Mouse (Mus musculus): ENCODE data around the gene Dok7. TPM values are rescaled to one million over a fixed set of nuclear protein-coding genes. Genes with fewer than 3 reads are reported as not detected.
A peak's percentile ranks its signal among the peaks of the same experiment; 100 is the strongest.

Dok7 gene
- total and polyA plus RNA-seq, 2 experiments from 2014 or later: 11.6 to 26.9 TPM

DNA sequence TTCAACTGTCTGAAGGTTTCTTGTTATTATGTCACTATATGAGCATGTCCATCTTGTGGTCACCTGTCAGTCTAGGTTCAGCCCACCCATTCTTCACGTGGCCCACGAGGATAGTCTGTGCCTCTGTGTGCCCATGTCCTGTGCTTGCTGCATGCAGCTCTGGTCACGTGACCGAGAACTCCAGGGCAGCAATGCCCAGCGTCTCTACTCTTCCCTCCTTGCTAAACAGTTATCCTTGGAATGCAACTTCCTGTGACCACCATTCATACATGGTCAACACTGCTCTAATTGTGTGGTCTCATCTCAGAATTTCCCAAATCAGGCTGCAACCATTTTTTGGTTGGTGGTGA, 33.0 kb downstream of the Dok7 start:
- no peak overlapping the region for H3K27ac ChIP-seq
- H3K4me1 ChIP-seq (ENCODE audit: insufficient read depth, low read length): no peaks in the 10 kb centered on the region
- DNase-seq (ENCODE audit: low spot score): no peak
- no peak overlapping the region for H3K9ac ChIP-seq (replicated peaks; ENCODE audit: low read length)
- no peak overlapping the region for H3K4me2 ChIP-seq (ENCODE audit: low read depth, low read length)
- no peaks in the 10 kb centered on the region for H3K27me3 ChIP-seq (ENCODE audit: insufficient read depth, low read length)
- H3K9me3 ChIP-seq (ENCODE audit: low read length): no peaks in the 10 kb centered on the region
- no peak overlapping the region for H3K4me3 ChIP-seq (ENCODE audit: low read length)
- H3K36me3 ChIP-seq (ENCODE audit: insufficient read depth, low read length): peaks cover 31% of the 10 kb centered on the region
- no peak for ATAC-seq
- WGBS: 87% methylated on average over 5 of the region's 5 CpGs
- TF ChIP-seq CTCF (IDR thresholded peaks at IDR 0.05; ENCODE audit: low read depth): no peak

DNA sequence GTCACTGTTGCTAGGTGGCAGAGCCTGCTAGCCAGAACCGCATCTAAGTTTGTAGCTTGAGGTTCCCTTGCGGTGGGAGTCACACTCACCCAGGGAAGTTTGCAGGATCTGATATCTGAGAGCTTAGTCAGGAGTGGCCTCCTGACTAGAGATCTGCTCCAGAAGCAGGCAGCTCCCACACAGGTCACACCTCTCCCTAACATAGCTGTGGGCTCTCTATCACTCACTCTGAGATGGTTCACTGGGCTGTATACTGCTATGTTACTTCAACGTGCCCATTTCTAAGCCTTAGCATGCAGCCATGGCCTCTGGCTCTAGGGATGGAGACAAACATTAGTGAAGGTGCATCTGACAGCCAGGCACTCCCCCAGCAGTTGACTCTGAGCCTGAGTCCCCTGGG, 35.1 kb downstream of the Dok7 start:
- Histone ChIP-seq H3K4me1 (ENCODE audit: insufficient read depth, low read length) (no peaks in the 10 kb centered on the region), H3K27ac (no peak overlapping the region), H3K4me3 (ENCODE audit: low read length) (no peak overlapping the region), H3K4me2 (ENCODE audit: low read depth, low read length) (no peak overlapping the region), H3K9me3 (ENCODE audit: low read length) (no peaks in the 10 kb centered on the region), H3K27me3 (ENCODE audit: insufficient read depth, low read length) (no peaks in the 10 kb centered on the region), H3K36me3 (ENCODE audit: insufficient read depth, low read length) (peaks cover 50% of the 10 kb centered on the region), H3K9ac (replicated peaks; ENCODE audit: low read length) (no peak overlapping the region)
- no peak for ATAC-seq
- TF ChIP-seq CTCF (IDR thresholded peaks at IDR 0.05; ENCODE audit: low read depth): no peak
- WGBS: 92% methylated on average over 3 of the region's 3 CpGs
- no peak for DNase-seq (ENCODE audit: low spot score)

DNA sequence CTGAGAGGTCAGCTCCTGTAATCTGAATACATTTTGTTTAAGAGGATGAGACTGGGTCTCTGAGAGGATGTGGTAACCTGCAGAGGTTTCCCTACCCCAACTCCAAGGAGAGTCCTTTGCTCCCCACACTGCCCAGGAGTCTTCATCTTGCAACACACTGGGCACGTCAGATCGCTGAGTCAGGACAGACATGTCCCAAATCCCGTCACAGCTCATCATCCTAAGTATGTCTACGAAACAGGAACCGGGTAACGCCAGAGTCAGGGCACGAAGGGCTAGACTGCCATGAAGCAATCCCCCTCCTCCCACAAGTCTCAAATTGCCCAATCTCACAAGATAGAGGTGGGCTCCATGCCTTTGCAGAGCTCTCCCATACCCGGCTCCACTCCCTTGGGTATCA, 46.5 kb downstream of the Dok7 start:
- 82% methylated on average over 8 of the region's 8 CpGs for WGBS
- peak overlapping the region; percentile 79 for H3K4me2 ChIP-seq (ENCODE audit: low read depth, low read length)
- TF ChIP-seq CTCF (IDR thresholded peaks at IDR 0.05; ENCODE audit: low read depth): no peak

DNA sequence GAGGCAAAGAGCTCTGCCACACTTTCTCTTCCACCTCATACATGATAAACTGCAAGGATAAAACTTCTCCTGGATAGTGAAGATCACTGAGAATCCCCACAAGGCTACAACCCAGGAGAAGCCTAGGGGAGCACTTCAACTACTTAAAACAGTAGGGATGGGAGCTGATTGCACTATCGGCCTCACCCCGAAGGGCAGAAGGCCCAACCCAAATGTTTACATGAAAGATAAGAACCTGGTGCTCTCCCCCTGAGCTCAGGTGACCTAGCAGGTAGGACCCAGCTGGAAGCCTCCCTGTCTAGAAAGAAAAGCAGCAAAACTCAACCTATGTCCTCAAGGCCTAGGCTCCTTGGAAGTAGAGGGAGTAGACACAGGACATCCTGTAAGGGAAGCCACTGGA, 47.0 kb downstream of the Dok7 start:
- ATAC-seq: no peak

More for the DNA sequence above, 46.5 kb downstream of the Dok7 start:
- Histone ChIP-seq H3K27ac (no peak overlapping the region), H3K4me1 (ENCODE audit: insufficient read depth, low read length) (peaks cover 19% of the 10 kb centered on the region), H3K4me3 (ENCODE audit: low read length) (no peak overlapping the region), H3K36me3 (ENCODE audit: insufficient read depth, low read length) (peaks cover 40% of the 10 kb centered on the region), H3K27me3 (ENCODE audit: insufficient read depth, low read length) (no peaks in the 10 kb centered on the region), H3K9me3 (ENCODE audit: low read length) (no peaks in the 10 kb centered on the region), H3K9ac (replicated peaks; ENCODE audit: low read length) (no peak overlapping the region)
- no peak for ATAC-seq
- no peak for DNase-seq (ENCODE audit: low spot score)

DNA sequence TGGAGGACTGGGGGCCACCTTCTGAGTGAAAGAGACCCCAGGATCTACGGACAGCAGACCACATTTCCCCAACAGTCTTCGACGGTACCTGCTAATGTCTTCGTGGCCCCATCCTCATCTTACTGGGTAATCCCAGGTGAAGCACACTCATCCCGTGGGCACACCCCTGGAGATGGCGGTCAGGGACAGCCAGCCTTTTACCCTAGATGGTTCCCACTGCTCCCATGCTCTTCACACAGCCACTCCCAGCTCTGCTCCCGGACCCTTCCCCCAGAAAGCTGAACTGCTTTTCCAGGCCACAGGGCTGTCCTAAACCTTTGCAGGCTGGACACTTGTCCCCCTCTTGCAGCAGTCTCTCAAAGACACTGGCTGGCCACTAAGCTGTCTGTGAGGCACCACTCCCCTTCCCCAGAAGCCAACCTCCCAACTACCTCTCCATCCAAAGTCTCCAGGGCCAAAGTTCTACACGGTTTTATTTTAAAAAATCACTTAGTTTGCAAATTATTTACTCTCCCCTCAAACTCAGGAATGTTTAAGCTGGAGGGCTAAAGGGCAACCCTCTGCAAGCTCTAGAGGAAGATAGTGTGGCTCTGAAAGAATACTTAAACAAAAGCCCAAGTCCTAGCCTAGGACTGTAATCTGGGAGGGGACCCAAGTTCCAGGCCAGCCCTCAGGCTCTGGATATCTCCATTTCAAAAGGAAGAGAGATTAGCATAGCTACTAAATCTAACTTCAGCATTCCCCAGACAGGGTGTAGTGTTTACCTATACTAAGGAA, 47.8 kb downstream of the Dok7 start:
- no peaks in the 10 kb centered on the region for H3K27me3 ChIP-seq (ENCODE audit: insufficient read depth, low read length)
- peaks cover 19% of the 10 kb centered on the region for H3K4me1 ChIP-seq (ENCODE audit: insufficient read depth, low read length)
- DNase-seq (ENCODE audit: low spot score): no peak
- H3K9me3 ChIP-seq (ENCODE audit: low read length): no peaks in the 10 kb centered on the region
- peak overlapping the region; percentile 74 for H3K4me3 ChIP-seq (ENCODE audit: low read length)
- TF ChIP-seq CTCF (IDR thresholded peaks at IDR 0.05; ENCODE audit: low read depth): no peak
- H3K36me3 ChIP-seq (ENCODE audit: insufficient read depth, low read length): peaks cover 28% of the 10 kb centered on the region
- H3K4me2 ChIP-seq (ENCODE audit: low read depth, low read length): peak overlapping the region; percentile 79
- no peak overlapping the region for H3K27ac ChIP-seq
- no peak for ATAC-seq
- H3K9ac ChIP-seq (replicated peaks; ENCODE audit: low read length): peak overlapping the region; percentile 83
- WGBS: 64% methylated on average over 8 of the region's 8 CpGs

More for the DNA sequence above, 47.0 kb downstream of the Dok7 start:
- H3K9ac ChIP-seq (replicated peaks; ENCODE audit: low read length): no peak overlapping the region; the same call in 1 of the 2 replicates
- no peaks in the 10 kb centered on the region for H3K27me3 ChIP-seq (ENCODE audit: insufficient read depth, low read length)
- WGBS: 92% methylated on average over 2 of the region's 2 CpGs
- H3K36me3 ChIP-seq (ENCODE audit: insufficient read depth, low read length): peaks cover 36% of the 10 kb centered on the region
- H3K4me1 ChIP-seq (ENCODE audit: insufficient read depth, low read length): peaks cover 19% of the 10 kb centered on the region
- peak overlapping the region; percentile 74 for H3K4me3 ChIP-seq (ENCODE audit: low read length)
- H3K27ac ChIP-seq: no peak overlapping the region
- peak overlapping the region; percentile 79 for H3K4me2 ChIP-seq (ENCODE audit: low read depth, low read length)
- no peaks in the 10 kb centered on the region for H3K9me3 ChIP-seq (ENCODE audit: low read length)
- no peak for DNase-seq (ENCODE audit: low spot score)
- TF ChIP-seq CTCF (IDR thresholded peaks at IDR 0.05; ENCODE audit: low read depth): no peak

DNA sequence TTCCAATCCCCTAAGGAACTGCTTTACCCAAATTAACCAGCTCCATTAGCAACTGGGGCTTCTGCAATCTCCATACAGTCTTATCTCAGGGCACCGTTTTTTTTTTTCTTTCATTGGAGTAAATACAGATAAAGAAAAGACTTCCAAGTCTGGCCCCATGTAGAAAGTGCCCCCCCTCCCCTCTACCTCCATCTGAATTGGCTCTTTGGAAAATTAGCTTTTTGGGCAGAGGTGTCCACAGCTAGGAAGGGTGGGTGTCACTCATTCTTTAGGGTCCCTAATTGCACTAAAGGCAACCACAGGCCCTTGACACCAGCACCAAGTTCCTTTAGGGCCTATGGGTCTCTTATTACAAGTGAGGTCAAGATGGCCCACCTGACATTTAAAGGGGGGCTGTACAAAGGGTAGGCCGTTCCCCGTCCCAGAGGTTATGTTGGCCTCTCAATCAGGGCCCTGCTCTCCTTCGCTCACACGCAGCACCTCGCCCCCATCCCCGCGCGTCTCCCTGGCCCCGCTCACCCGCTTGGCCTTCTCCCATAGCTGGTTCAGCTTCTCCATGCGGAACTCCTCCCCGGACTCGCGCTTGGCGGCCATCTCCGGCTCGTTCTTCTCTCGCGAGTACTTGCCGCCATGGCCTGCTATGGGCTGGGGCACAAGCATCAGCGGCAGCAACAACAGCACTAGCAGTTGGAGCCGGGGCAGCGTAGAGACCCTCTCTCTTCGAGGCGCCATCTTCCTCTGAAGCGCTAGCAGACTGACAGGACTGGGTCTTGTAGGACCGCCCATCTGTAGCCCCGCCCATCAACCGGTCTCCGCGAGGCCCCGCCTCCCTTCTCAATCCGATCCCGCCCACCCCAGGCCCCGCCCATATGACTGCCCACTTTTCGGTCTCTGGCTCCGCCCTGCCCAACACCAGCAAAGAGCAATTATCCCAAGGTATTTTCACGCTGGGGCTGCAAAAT, 48.7 kb downstream of the Dok7 start, which contains the start of gene Lrpap1:
Gene Lrpap1 (minus strand): TSS at position 807 of the 962 bp plus-strand sequence.
- H3K4me3 ChIP-seq (ENCODE audit: low read length): peak within 1 kb of the TSS; percentile 74
- peak; percentile 98 for ATAC-seq
- no peaks in the 10 kb centered on the region for H3K9me3 ChIP-seq (ENCODE audit: low read length)
- WGBS: under 1% methylated on average over 38 of the region's 39 CpGs
- TF ChIP-seq CTCF (IDR thresholded peaks at IDR 0.05; ENCODE audit: low read depth): peak; percentile 1; the same call in 1 of the 2 replicates
- peak within 1 kb of the TSS; percentile 83 for H3K9ac ChIP-seq (replicated peaks; ENCODE audit: low read length)
- H3K4me2 ChIP-seq (ENCODE audit: low read depth, low read length): peak within 1 kb of the TSS; percentile 79
- peaks cover 23% of the 10 kb centered on the region for H3K36me3 ChIP-seq (ENCODE audit: insufficient read depth, low read length)
- H3K4me1 ChIP-seq (ENCODE audit: insufficient read depth, low read length): peaks cover 19% of the 10 kb centered on the region
- H3K27me3 ChIP-seq (ENCODE audit: insufficient read depth, low read length): no peaks in the 10 kb centered on the region
- DNase-seq (ENCODE audit: low spot score): peak; percentile 96
- H3K27ac ChIP-seq: peak within 1 kb of the TSS; percentile 89

Measured in hindbrain, postnatal 0 days (tissue).